Mouse (Mus musculus): ENCODE measurements around the gene Cyb5r2. TPM values are rescaled to one million over a fixed set of nuclear protein-coding genes. Genes with fewer than 3 reads are reported as not detected.

The Cyb5r2 gene
- polyA plus RNA-seq, 1 experiment, result 0.63 TPM

DNA sequence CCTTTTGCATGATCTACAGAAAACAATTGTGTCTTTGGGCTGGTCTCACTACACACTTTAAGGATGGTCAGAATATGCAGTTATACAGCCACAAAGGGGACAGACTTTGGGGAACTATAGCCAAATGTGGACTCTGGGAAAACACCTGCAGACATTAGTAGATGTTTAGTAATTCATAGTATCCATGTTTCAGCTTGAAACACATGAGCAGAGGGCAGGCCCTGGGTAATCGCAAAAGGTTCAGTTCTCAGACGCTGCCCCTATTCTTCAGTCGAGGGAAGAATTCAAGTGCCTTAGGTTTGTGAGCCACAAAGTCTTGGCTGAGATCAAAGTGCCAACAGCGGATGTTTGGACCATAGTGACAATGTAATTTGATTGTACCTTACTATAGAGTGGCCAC lies 13.4 kb downstream of the Cyb5r2 start:
- Histone ChIP-seq H3K27me3 (ENCODE audit: control insufficient read depth, insufficient read depth, low read length, poor library complexity, severe bottlenecking) (no peaks in the 10 kb centered on the region), H3K9me3 (replicated peaks; ENCODE audit: control insufficient read depth, insufficient read depth, low read length, poor library complexity, severe bottlenecking) (no peaks in the 10 kb centered on the region), H3K4me3 (ENCODE audit: low read depth, low read length) (no peak overlapping the region), H3K4me1 (ENCODE audit: control insufficient read depth, insufficient read depth, low read length) (no peaks in the 10 kb centered on the region), H3K27ac (ENCODE audit: insufficient read depth, low read length) (no peak overlapping the region), H3K36me3 (ENCODE audit: control insufficient read depth, insufficient read depth, low read length, poor library complexity, severe bottlenecking) (no peaks in the 10 kb centered on the region), H3K9ac (ENCODE audit: low read depth, poor library complexity, severe bottlenecking) (no peak overlapping the region)
- TF ChIP-seq POLR2A (IDR thresholded peaks at IDR 0.05; ENCODE audit: insufficient read depth, low read length) (no peak), EP300 (IDR thresholded peaks at IDR 0.05; ENCODE audit: insufficient read depth, low read depth, low read length) (no peak), CTCF (IDR thresholded peaks at IDR 0.05; ENCODE audit: low read depth, low read length) (no peak)

DNA sequence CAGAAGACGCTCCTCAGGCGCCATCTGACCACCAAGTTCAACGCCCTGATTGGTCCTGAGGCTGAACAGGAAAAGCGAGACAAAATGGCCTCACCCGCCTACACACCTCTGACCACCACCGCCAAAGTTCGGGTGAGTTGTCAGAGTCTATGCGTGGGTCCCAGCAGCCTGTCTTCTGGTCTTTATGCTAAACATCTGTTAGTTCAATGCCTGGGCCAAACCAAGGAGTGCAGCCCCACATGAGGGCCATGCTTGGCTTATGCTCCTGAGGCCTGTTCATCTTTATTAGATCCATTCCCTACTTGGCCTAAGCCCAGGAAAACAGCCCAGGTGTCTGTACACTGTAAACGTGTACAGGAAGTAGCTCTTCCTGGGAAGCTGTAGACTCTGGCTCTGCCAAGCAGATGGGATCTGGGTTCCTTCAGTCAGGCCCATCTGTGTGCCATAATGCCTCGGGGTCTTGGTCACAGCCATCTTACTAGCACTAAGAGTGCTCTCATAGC lies 14.8 kb downstream of the Cyb5r2 start:
- TF ChIP-seq EP300 (IDR thresholded peaks at IDR 0.05; ENCODE audit: insufficient read depth, low read depth, low read length) (no peak), POLR2A (IDR thresholded peaks at IDR 0.05; ENCODE audit: insufficient read depth, low read length) (no peak), CTCF (IDR thresholded peaks at IDR 0.05; ENCODE audit: low read depth, low read length) (no peak)
- Histone ChIP-seq H3K4me3 (ENCODE audit: low read depth, low read length) (no peak overlapping the region), H3K36me3 (ENCODE audit: control insufficient read depth, insufficient read depth, low read length, poor library complexity, severe bottlenecking) (no peaks in the 10 kb centered on the region; the same call in 1 of the 2 replicates), H3K9ac (ENCODE audit: low read depth, poor library complexity, severe bottlenecking) (no peak overlapping the region), H3K9me3 (replicated peaks; ENCODE audit: control insufficient read depth, insufficient read depth, low read length, poor library complexity, severe bottlenecking) (no peaks in the 10 kb centered on the region), H3K27ac (ENCODE audit: insufficient read depth, low read length) (no peak overlapping the region), H3K27me3 (ENCODE audit: control insufficient read depth, insufficient read depth, low read length, poor library complexity, severe bottlenecking) (no peaks in the 10 kb centered on the region), H3K4me1 (ENCODE audit: control insufficient read depth, insufficient read depth, low read length) (no peaks in the 10 kb centered on the region)

DNA sequence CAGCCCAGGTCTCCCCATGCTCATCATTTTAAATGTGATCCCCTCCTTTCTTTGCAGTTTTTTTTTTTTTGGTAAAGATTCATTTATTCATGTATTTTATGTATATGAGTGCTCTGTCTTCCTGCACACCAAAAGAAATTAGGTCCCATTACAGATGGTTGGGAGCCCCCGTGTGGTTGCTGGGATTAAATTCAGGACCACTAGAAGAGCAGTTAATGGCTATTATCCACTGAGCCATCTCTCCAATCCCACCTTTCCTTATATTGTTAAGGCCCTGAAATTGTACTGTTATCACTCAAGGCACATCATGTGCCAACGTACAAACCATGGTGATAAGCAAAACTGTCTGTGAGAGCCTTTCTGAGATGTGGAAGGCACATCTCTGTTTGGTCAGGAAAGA lies 19.1 kb downstream of the Cyb5r2 start:
- Histone ChIP-seq H3K9ac (ENCODE audit: low read depth, poor library complexity, severe bottlenecking) (no peak overlapping the region), H3K4me1 (ENCODE audit: control insufficient read depth, insufficient read depth, low read length) (no peaks in the 10 kb centered on the region), H3K36me3 (ENCODE audit: control insufficient read depth, insufficient read depth, low read length, poor library complexity, severe bottlenecking) (no peaks in the 10 kb centered on the region; the same call in 1 of the 2 replicates), H3K9me3 (replicated peaks; ENCODE audit: control insufficient read depth, insufficient read depth, low read length, poor library complexity, severe bottlenecking) (no peaks in the 10 kb centered on the region), H3K4me3 (ENCODE audit: low read depth, low read length) (no peak overlapping the region), H3K27me3 (ENCODE audit: control insufficient read depth, insufficient read depth, low read length, poor library complexity, severe bottlenecking) (no peaks in the 10 kb centered on the region), H3K27ac (ENCODE audit: insufficient read depth, low read length) (no peak overlapping the region)
- no peak for TF ChIP-seq CTCF (IDR thresholded peaks at IDR 0.05; ENCODE audit: low read depth, low read length)

DNA sequence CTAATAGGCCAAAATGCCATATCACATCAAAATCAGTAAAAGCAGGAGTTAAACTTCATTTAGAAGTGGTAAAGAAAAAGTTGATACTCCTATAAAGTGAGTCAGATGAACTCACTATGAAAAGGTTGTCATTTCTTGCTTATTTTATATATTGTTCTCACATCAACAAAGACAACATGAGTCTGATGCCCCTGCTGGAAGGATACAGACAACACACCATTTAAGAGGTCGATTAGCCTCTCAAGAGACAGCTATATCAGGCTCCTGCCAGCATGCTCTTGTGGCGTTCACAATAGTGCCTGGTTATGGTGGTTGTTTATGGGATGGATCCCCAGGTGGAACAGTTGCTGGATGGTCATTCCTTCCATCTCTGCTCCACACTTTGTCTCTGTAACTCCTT lies 24.7 kb downstream of the Cyb5r2 start:
- peaks cover 2% of the 10 kb centered on the region; the same call in 1 of the 2 replicates for H3K36me3 ChIP-seq (ENCODE audit: control insufficient read depth, insufficient read depth, low read length, poor library complexity, severe bottlenecking)
- no peak overlapping the region for H3K9ac ChIP-seq (ENCODE audit: low read depth, poor library complexity, severe bottlenecking)
- H3K27me3 ChIP-seq (ENCODE audit: control insufficient read depth, insufficient read depth, low read length, poor library complexity, severe bottlenecking), result no peaks in the 10 kb centered on the region
- H3K9me3 ChIP-seq (replicated peaks; ENCODE audit: control insufficient read depth, insufficient read depth, low read length, poor library complexity, severe bottlenecking), result no peaks in the 10 kb centered on the region
- TF ChIP-seq EP300 (IDR thresholded peaks at IDR 0.05; ENCODE audit: insufficient read depth, low read depth, low read length) (no peak), POLR2A (IDR thresholded peaks at IDR 0.05; ENCODE audit: insufficient read depth, low read length) (no peak), CTCF (IDR thresholded peaks at IDR 0.05; ENCODE audit: low read depth, low read length) (no peak)
- no peak overlapping the region for H3K4me3 ChIP-seq (ENCODE audit: low read depth, low read length)
- H3K27ac ChIP-seq (ENCODE audit: insufficient read depth, low read length), result no peak overlapping the region
- no peaks in the 10 kb centered on the region for H3K4me1 ChIP-seq (ENCODE audit: control insufficient read depth, insufficient read depth, low read length)

DNA sequence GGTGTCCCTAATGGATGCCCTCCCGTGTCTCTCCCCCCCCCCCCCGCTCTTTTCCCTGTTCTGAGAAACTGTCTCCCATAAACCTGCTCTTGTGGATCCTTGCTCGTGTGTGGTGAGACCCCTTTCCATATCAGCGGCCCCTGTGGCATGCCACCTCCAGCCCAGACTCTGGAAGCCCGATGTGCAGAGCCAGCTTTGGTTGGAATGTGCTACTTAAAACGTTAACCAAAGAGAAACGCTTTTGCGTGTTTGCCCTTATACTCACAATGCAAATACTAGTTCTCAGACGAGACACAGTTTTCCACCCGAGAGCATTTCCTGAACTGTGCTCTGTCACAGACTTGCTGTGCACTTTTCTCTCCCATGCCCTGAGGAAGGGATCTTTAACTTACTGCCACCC lies 27.2 kb downstream of the Cyb5r2 start:
- TF ChIP-seq CTCF (IDR thresholded peaks at IDR 0.05; ENCODE audit: low read depth, low read length) (no peak), POLR2A (IDR thresholded peaks at IDR 0.05; ENCODE audit: insufficient read depth, low read length) (no peak), EP300 (IDR thresholded peaks at IDR 0.05; ENCODE audit: insufficient read depth, low read depth, low read length) (no peak)
- no peak overlapping the region for H3K27ac ChIP-seq (ENCODE audit: insufficient read depth, low read length)
- no peaks in the 10 kb centered on the region for H3K27me3 ChIP-seq (ENCODE audit: control insufficient read depth, insufficient read depth, low read length, poor library complexity, severe bottlenecking)
- no peaks in the 10 kb centered on the region for H3K4me1 ChIP-seq (ENCODE audit: control insufficient read depth, insufficient read depth, low read length)
- H3K4me3 ChIP-seq (ENCODE audit: low read depth, low read length), result no peak overlapping the region
- H3K36me3 ChIP-seq (ENCODE audit: control insufficient read depth, insufficient read depth, low read length, poor library complexity, severe bottlenecking), result peaks cover 2% of the 10 kb centered on the region; the same call in 1 of the 2 replicates
- no peaks in the 10 kb centered on the region for H3K9me3 ChIP-seq (replicated peaks; ENCODE audit: control insufficient read depth, insufficient read depth, low read length, poor library complexity, severe bottlenecking)
- H3K9ac ChIP-seq (ENCODE audit: low read depth, poor library complexity, severe bottlenecking), result no peak overlapping the region

DNA sequence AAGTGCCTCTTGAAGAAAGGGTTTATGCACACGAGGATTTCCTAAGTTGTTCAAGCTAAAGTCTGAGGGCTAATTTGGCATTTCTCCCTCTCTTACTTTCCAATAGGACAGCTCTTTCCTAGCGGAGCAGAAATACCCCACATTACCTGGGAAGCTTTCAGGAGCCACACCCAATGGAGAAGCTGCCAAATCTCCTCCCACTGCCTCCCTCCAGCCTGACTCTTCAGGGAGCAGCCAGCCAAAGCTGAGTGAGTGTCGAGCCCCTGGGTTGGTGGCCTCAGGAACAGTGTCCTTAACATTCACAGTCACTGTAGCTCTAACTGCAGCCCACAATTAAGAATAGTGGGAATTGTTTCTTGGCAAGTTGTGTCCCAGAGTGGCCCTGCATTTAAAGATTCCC lies 30.3 kb downstream of the Cyb5r2 start:
- Histone ChIP-seq H3K9ac (ENCODE audit: low read depth, poor library complexity, severe bottlenecking) (no peak overlapping the region), H3K36me3 (ENCODE audit: control insufficient read depth, insufficient read depth, low read length, poor library complexity, severe bottlenecking) (peaks cover 2% of the 10 kb centered on the region; the same call in 1 of the 2 replicates)
- TF ChIP-seq CTCF (IDR thresholded peaks at IDR 0.05; ENCODE audit: low read depth, low read length), result no peak
- no peak for TF ChIP-seq POLR2A (IDR thresholded peaks at IDR 0.05; ENCODE audit: insufficient read depth, low read length)
- no peak for TF ChIP-seq EP300 (IDR thresholded peaks at IDR 0.05; ENCODE audit: insufficient read depth, low read depth, low read length)

More for the DNA sequence above, 30.3 kb downstream of the Cyb5r2 start:
- Histone ChIP-seq H3K27ac (ENCODE audit: insufficient read depth, low read length) (no peak overlapping the region), H3K9me3 (replicated peaks; ENCODE audit: control insufficient read depth, insufficient read depth, low read length, poor library complexity, severe bottlenecking) (no peaks in the 10 kb centered on the region), H3K27me3 (ENCODE audit: control insufficient read depth, insufficient read depth, low read length, poor library complexity, severe bottlenecking) (no peaks in the 10 kb centered on the region), H3K4me3 (ENCODE audit: low read depth, low read length) (no peak overlapping the region), H3K4me1 (ENCODE audit: control insufficient read depth, insufficient read depth, low read length) (no peaks in the 10 kb centered on the region)
